Mouse (Mus musculus): ENCODE data around the gene Mdm2. TPM values are rescaled to one million over a fixed set of nuclear protein-coding genes. Genes with fewer than 3 reads are reported as not detected.
A peak's percentile ranks its signal among the peaks of the same experiment; 100 is the strongest.

Mdm2 gene
- polyA plus RNA-seq, 2 experiments = 32.9 to 59.9 TPM

DNA sequence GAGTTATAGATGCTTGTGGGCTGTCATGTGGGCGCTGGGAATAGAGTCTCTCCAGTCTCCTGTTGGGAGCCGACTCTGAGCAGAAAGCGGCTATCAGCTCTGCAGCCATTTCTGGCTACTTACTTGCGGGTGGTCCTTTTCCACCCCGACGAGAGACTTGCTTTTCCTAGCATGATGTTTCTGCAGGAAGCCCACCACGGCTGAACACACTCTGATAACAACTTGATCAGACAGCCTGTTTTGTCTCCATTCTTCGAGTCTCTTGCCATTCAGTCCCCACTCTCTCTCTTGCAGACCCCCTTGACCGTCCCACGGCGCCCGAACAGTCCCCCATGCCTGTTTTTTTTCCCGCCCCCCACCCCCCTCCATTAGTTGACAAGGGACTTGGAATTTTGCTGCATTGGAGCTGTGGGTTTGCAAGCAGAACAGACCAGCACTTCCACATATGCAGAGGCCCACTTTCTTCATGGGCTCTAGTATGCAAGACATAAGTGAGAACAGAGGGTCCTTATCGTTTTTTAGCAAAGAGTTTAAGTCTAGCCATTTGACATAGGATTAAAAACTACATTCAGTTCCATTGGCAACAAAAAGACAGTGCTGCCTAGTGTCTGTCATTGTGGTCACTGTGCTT is 22.5 kb upstream of the Mdm2 start:
- no peak overlapping the region for H3K4me2 ChIP-seq (replicated peaks; ENCODE audit: low read depth, low read length, severe bottlenecking)
- 86% methylated on average over 14 of the region's 14 CpGs for WGBS
- H3K4me3 ChIP-seq (replicated peaks; ENCODE audit: low read length) = no peak overlapping the region
- H3K27ac ChIP-seq (replicated peaks; ENCODE audit: low read depth, low read length) = no peak overlapping the region
- no peak for TF ChIP-seq POLR2A (IDR thresholded peaks at IDR 0.05; ENCODE audit: borderline replicate concordance, extremely low read depth, insufficient read depth, insufficient read length)
- DNase-seq (ENCODE audit: low spot score) (no peak), ATAC-seq (ENCODE audit: low FRiP score, low read depth) (no peak)
- no peaks in the 10 kb centered on the region for H3K27me3 ChIP-seq (ENCODE audit: control insufficient read depth, insufficient read depth, low read length)
- no peak overlapping the region for H3K9ac ChIP-seq (ENCODE audit: low read depth, low read length, severe bottlenecking)
- H3K9me3 ChIP-seq (ENCODE audit: control insufficient read depth, low read length) = no peaks in the 10 kb centered on the region
- peaks cover 26% of the 10 kb centered on the region for H3K36me3 ChIP-seq (ENCODE audit: control insufficient read depth, insufficient read depth, low read length)
- no peaks in the 10 kb centered on the region for H3K4me1 ChIP-seq (ENCODE audit: control insufficient read depth, insufficient read depth, low read length)

DNA sequence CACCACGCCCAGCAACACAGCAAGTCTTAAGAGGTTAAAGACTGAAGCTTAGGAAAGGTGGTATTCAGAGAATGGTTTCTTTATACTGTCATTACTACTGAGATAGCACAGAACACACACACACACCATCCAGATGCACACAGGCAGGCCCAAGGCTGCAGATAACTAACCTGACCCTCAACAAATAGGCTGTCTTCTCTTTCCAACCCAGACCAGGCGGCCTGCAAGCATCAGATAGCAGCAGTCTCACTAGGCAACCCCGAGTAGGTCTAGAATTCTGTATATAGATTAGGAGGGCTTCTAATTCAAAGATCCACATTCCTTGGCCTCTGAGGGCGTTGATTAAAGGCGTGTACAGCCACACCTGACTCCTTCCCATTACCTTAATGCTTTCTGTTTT is 21.6 kb upstream of the Mdm2 start:
- DNase-seq (ENCODE audit: low spot score) (no peak), ATAC-seq (ENCODE audit: low FRiP score, low read depth) (no peak)
- 91% methylated on average over 5 of the region's 5 CpGs for WGBS
- Histone ChIP-seq H3K4me2 (replicated peaks; ENCODE audit: low read depth, low read length, severe bottlenecking) (no peak overlapping the region), H3K27me3 (ENCODE audit: control insufficient read depth, insufficient read depth, low read length) (no peaks in the 10 kb centered on the region), H3K4me1 (ENCODE audit: control insufficient read depth, insufficient read depth, low read length) (no peaks in the 10 kb centered on the region), H3K4me3 (replicated peaks; ENCODE audit: low read length) (no peak overlapping the region), H3K9ac (ENCODE audit: low read depth, low read length, severe bottlenecking) (no peak overlapping the region), H3K36me3 (ENCODE audit: control insufficient read depth, insufficient read depth, low read length) (peaks cover 19% of the 10 kb centered on the region), H3K9me3 (ENCODE audit: control insufficient read depth, low read length) (no peaks in the 10 kb centered on the region), H3K27ac (replicated peaks; ENCODE audit: low read depth, low read length) (no peak overlapping the region)
- no peak for TF ChIP-seq POLR2A (IDR thresholded peaks at IDR 0.05; ENCODE audit: borderline replicate concordance, extremely low read depth, insufficient read depth, insufficient read length)

DNA sequence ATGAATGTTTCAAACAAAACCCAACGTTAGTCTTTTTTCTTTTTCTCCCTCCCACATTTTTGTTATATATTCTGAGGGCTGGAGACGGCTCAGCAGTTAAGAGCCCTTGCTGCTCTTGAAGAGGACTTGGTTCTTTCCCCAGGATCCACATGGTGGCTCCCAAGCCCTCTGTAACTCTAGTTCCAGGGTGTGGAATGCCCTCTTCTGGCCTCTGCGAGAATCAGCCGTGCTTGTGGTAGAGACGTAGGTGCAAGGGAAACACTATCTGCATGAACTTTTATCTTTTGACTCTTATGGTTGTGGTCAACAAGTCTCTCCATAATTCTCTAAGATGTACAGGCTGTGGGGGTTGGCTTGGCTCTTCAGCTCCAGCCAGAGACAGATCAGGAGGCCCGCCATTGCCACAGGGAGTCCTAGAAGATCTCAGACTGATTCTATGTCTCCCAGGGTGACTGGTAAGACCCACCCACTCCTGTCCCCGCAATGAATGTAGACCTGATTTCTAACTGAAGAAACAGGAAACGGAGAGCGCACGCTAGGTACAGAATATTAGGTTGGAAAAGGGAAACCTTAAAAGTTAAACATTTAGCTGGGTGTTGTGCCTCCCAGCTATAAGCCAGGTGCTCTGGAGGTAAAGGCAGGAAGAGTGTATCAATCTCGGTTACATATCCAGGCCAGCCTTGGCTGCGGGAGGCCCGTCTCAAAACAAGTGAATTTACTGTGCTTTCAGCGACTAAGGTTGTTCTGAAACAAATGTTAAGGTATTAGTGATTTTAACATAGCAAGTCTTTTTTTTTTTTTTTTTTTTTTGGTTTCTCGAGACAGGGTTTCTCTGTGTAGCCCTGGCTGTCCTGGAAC is 20.9 kb upstream of the Mdm2 start:
- TF ChIP-seq POLR2A (IDR thresholded peaks at IDR 0.05; ENCODE audit: borderline replicate concordance, extremely low read depth, insufficient read depth, insufficient read length) = no peak
- no peak overlapping the region for H3K4me2 ChIP-seq (replicated peaks; ENCODE audit: low read depth, low read length, severe bottlenecking)
- no peak overlapping the region for H3K4me3 ChIP-seq (replicated peaks; ENCODE audit: low read length)
- H3K36me3 ChIP-seq (ENCODE audit: control insufficient read depth, insufficient read depth, low read length) = peaks cover 12% of the 10 kb centered on the region
- H3K9me3 ChIP-seq (ENCODE audit: control insufficient read depth, low read length) = no peaks in the 10 kb centered on the region
- ATAC-seq (ENCODE audit: low FRiP score, low read depth) (no peak), DNase-seq (ENCODE audit: low spot score) (peak; percentile 26)
- H3K27me3 ChIP-seq (ENCODE audit: control insufficient read depth, insufficient read depth, low read length) = no peaks in the 10 kb centered on the region
- WGBS = 58% methylated on average over 14 of the region's 15 CpGs
- H3K4me1 ChIP-seq (ENCODE audit: control insufficient read depth, insufficient read depth, low read length) = no peaks in the 10 kb centered on the region
- H3K9ac ChIP-seq (ENCODE audit: low read depth, low read length, severe bottlenecking) = no peak overlapping the region
- H3K27ac ChIP-seq (replicated peaks; ENCODE audit: low read depth, low read length) = no peak overlapping the region

DNA sequence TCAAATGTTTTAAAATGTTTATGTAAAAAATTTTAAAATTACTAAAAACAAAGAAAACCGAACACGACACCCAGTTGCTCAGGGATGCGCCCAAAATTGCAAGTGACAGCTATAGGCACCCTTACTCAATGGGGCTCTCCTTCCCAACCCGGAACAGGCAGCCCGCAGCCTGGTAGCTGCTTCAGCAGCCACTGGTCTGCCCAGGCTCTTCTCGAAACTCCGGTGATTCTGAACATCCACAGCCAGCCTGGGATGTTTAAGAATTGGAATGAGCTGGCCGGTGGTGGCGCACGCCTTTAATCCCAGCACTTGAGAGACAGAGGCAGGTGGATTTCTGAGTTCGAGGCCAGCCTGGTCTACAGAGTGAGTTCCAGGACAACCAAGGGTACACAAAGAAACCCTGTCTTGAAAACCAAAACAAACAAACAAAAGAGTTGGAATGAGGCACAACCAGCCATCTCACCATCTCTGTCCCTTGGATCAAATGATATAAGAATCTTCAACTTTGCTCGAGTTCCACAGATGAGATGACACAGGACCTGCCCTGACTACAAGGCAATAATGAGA is 20.2 kb upstream of the Mdm2 start:
- H3K9me3 ChIP-seq (ENCODE audit: control insufficient read depth, low read length) = no peaks in the 10 kb centered on the region
- no peak overlapping the region for H3K27ac ChIP-seq (replicated peaks; ENCODE audit: low read depth, low read length)
- no peak overlapping the region for H3K4me3 ChIP-seq (replicated peaks; ENCODE audit: low read length)
- H3K4me2 ChIP-seq (replicated peaks; ENCODE audit: low read depth, low read length, severe bottlenecking) = no peak overlapping the region
- TF ChIP-seq POLR2A (IDR thresholded peaks at IDR 0.05; ENCODE audit: borderline replicate concordance, extremely low read depth, insufficient read depth, insufficient read length) = no peak
- no peak overlapping the region for H3K9ac ChIP-seq (ENCODE audit: low read depth, low read length, severe bottlenecking)
- DNase-seq (ENCODE audit: low spot score) = no peak
- 93% methylated on average over 12 of the region's 12 CpGs for WGBS
- H3K36me3 ChIP-seq (ENCODE audit: control insufficient read depth, insufficient read depth, low read length) = peaks cover 7% of the 10 kb centered on the region; the same call in 1 of the 2 replicates
- no peaks in the 10 kb centered on the region for H3K27me3 ChIP-seq (ENCODE audit: control insufficient read depth, insufficient read depth, low read length)
- ATAC-seq (ENCODE audit: low FRiP score, low read depth) = no peak
- H3K4me1 ChIP-seq (ENCODE audit: control insufficient read depth, insufficient read depth, low read length) = no peaks in the 10 kb centered on the region

DNA sequence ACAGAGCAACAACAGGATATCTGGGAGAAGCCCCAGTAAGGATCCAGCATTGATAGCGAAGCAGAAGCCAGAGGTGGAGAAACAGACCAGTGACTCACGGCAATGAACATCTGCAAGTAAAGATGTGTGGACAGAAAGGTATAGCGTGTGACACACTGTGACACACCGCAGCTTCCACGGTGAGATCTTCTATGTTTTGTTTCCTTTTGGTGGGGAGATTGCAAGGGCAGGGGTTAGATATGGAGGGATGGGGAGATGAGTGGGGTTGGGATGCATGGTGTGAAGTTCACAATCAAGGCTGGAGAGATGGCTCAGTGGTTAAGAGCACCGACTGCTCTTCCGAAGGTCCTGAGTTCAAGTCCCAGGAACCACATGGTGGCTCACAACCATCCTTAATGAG is 19.6 kb upstream of the Mdm2 start:
- no peak for DNase-seq (ENCODE audit: low spot score)
- H3K36me3 ChIP-seq (ENCODE audit: control insufficient read depth, insufficient read depth, low read length) = peaks cover 7% of the 10 kb centered on the region; the same call in 1 of the 2 replicates
- no peak overlapping the region for H3K9ac ChIP-seq (ENCODE audit: low read depth, low read length, severe bottlenecking)
- no peaks in the 10 kb centered on the region for H3K27me3 ChIP-seq (ENCODE audit: control insufficient read depth, insufficient read depth, low read length)
- no peaks in the 10 kb centered on the region for H3K4me1 ChIP-seq (ENCODE audit: control insufficient read depth, insufficient read depth, low read length)
- 95% methylated on average over 7 of the region's 7 CpGs for WGBS
- H3K27ac ChIP-seq (replicated peaks; ENCODE audit: low read depth, low read length) = no peak overlapping the region
- no peak overlapping the region for H3K4me3 ChIP-seq (replicated peaks; ENCODE audit: low read length)
- no peaks in the 10 kb centered on the region for H3K9me3 ChIP-seq (ENCODE audit: control insufficient read depth, low read length)
- no peak overlapping the region for H3K4me2 ChIP-seq (replicated peaks; ENCODE audit: low read depth, low read length, severe bottlenecking)
- no peak for TF ChIP-seq POLR2A (IDR thresholded peaks at IDR 0.05; ENCODE audit: borderline replicate concordance, extremely low read depth, insufficient read depth, insufficient read length)
- ATAC-seq (ENCODE audit: low FRiP score, low read depth) = no peak

All from limb, embryonic 14.5 days (tissue).